Mouse (Mus musculus): ENCODE data around the gene Abcd2. TPM values are rescaled to one million over a fixed set of nuclear protein-coding genes. Genes with fewer than 3 reads are reported as not detected.

The Abcd2 gene
- polyA plus RNA-seq, 1 experiment from 2014 or later: 3.0 TPM

Other genes starting within 250 kb of the Abcd2 start
- gene Kif21a, start 141.9 kb downstream of the Abcd2 start, polyA plus RNA-seq (2014; fragmentation: Nextera tagmentation; extraction: Ambion mirVana): 5.0 TPM in 2 replicates
- not detected in 2 replicates for gene CN725425, start 7.7 kb upstream of the Abcd2 start, polyA plus RNA-seq (2014; fragmentation: Nextera tagmentation; extraction: Ambion mirVana)

Data from limb, embryonic 11.5 days (tissue).